Mouse (Mus musculus) liver, embryonic 13.5 days (tissue): ENCODE results near the gene H2-K1. TPM values are rescaled to one million over a fixed set of nuclear protein-coding genes. Genes with fewer than 3 reads are reported as not detected.

ENCODE experiments used
- ATAC-seq: fragments of 200-750 bp; cut with Nextera tagmentation; 2 replicates; pipeline ENCODE4 v1.8.0; 2017; ENCODE audit warnings: low read depth, mild to moderate bottlenecking, moderate number of reproducible peaks, moderate library complexity
- DNase-seq: peaks from one replicate; pipeline ENCODE4 v3.0.0; 2022
- H3K27ac ChIP-seq: fragments of 300-500 bp; sonication (generic); 2 replicates; pipeline ENCODE4 v1.5.1; 2015; ENCODE audit warnings: moderate library complexity, mild to moderate bottlenecking, inconsistent platforms
- H3K27me3 ChIP-seq: fragments of 300-500 bp; sonication (generic); 2 replicates; pipeline ENCODE4 v1.6.1; 2015; ENCODE audit warnings: mild to moderate bottlenecking, inconsistent platforms
- H3K36me3 ChIP-seq: fragments of 300-500 bp; sonication (generic); 2 replicates; pipeline ENCODE4 v1.6.1; 2015; ENCODE audit warnings: mild to moderate bottlenecking, inconsistent platforms
- H3K4me1 ChIP-seq: fragments of 300-500 bp; sonication (generic); replicated peaks from 2 replicates; pipeline ENCODE4 v1.6.1; 2015; ENCODE audit warnings: inconsistent platforms
- H3K4me2 ChIP-seq: fragments of 300-500 bp; sonication (generic); 2 replicates; pipeline ENCODE4 v1.6.1; 2015; ENCODE audit warnings: inconsistent platforms, mild to moderate bottlenecking, moderate library complexity
- H3K4me3 ChIP-seq: fragments of 300-500 bp; sonication (generic); replicated peaks from 2 replicates; pipeline ENCODE4 v1.5.1; 2015; ENCODE audit warnings: mild to moderate bottlenecking, inconsistent platforms
- H3K9ac ChIP-seq: fragments of 300-500 bp; sonication (generic); 2 replicates; pipeline ENCODE4 v1.6.1; 2015; ENCODE audit warnings: mild to moderate bottlenecking, inconsistent platforms
- H3K9me3 ChIP-seq: fragments of 300-500 bp; sonication (generic); replicated peaks from 2 replicates; pipeline ENCODE4 v1.6.1; 2016; ENCODE audit warnings: inconsistent platforms
- WGBS: fragments of 180-500 bp; shearing (Covaris S2); methylation state at CpG from one replicate; pipeline ENCODE4 v1.1.7; 2015; ENCODE audit not compliant: insufficient replicate concordance; 5-methylcytosine and 5-hydroxymethylcytosine counted together
- polyA plus RNA-seq: library from polyadenylated mRNA; unstranded; fragments of >200 nt; fragmentation: Nextera tagmentation; extraction: Ambion mirVana; gene quantifications from 2 replicates; pipeline ENCODE4 v1.2.1, GENCODE M21; 2015

The H2-K1 gene
- polyA plus RNA-seq, 1 experiment from 2014 or later, result 88.3 TPM

- Histone ChIP-seq H3K9me3 (no peaks in the 10 kb centered on the region), H3K27me3 (no peaks in the 10 kb centered on the region), H3K4me1 (0 out of 2 replicates have a peak, but pooled peaks cover 3% of the 10 kb centered on the region), H3K36me3 (peaks cover 53% of the 10 kb centered on the region), H3K4me2 (no peak overlapping the region), H3K4me3 (no peak overlapping the region), H3K9ac (no peak overlapping the region), H3K27ac (no peak overlapping the region)
- DNase-seq (no peak), ATAC-seq (no peak)
- whole genome bisulfite sequencing, result 83% methylated on average over 16 of the region's 16 CpGs
Measured at GRCm38 (mm10) chr17:33965846-33966550, 34.1 kb downstream of the H2-K1 start.

- Histone ChIP-seq H3K36me3 (peaks cover 60% of the 10 kb centered on the region), H3K9me3 (no peaks in the 10 kb centered on the region), H3K9ac (no peak overlapping the region), H3K27ac (no peak overlapping the region), H3K4me2 (no peak overlapping the region), H3K27me3 (no peaks in the 10 kb centered on the region), H3K4me3 (no peak overlapping the region), H3K4me1 (0 out of 2 replicates have a peak, but pooled peaks cover 3% of the 10 kb centered on the region)
- no peak for DNase-seq
- 84% methylated on average over 17 of the region's 17 CpGs for WGBS
- ATAC-seq, result no peak
Measured at GRCm38 (mm10) chr17:33965082-33965845, 34.9 kb downstream of the H2-K1 start.

DNA sequence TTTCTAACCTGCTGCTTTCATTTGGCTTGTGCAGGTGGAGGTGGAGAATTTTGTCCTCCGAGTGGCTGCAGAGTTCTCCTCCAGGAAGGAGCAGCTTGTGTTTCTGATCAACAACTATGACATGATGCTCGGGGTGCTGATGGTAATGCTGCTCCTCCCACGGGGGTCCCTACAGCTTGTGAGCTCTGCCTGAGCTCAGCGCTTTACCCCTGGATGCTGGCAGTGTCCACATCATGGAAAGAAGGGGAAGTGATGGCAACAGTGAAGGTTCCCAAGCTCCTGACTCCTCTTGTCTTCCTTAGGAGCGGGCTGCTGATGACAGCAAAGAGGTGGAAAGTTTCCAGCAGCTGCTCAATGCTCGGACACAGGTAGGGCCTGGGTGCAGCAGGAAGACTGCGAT lies 37.3 kb downstream of the H2-K1 start:
- ATAC-seq (no peak), DNase-seq (no peak)
- 78% methylated on average over 7 of the region's 7 CpGs for WGBS
- no peaks in the 10 kb centered on the region for H3K9me3 ChIP-seq
- peaks cover 2% of the 10 kb centered on the region; the same call in 1 of the 2 replicates for H3K4me1 ChIP-seq
- H3K27ac ChIP-seq, result no peak overlapping the region
- peaks cover 84% of the 10 kb centered on the region for H3K36me3 ChIP-seq
- no peak overlapping the region for H3K4me3 ChIP-seq
- no peak overlapping the region for H3K4me2 ChIP-seq
- H3K9ac ChIP-seq, result no peak overlapping the region
- H3K27me3 ChIP-seq, result no peaks in the 10 kb centered on the region

DNA sequence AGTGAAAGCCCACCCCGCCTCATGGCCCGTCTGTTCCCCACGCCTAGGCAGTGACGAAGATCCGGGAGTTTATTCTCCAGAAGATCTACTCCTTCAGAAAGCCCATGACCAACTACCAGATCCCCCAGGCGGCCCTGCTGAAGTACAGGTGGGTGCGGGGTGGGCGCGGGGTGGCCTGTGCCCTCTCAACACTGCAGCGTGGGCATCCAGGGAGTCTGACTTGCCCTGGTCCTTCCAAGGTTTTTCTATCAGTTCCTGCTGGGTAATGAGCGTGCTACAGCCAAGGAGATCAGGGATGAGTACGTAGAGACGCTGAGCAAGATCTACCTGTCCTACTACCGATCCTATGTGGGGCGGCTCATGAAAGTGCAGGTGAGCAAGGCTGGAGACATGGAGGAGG lies 40.2 kb downstream of the H2-K1 start:
- no peak overlapping the region for H3K27ac ChIP-seq
- H3K9me3 ChIP-seq, result no peaks in the 10 kb centered on the region
- H3K4me2 ChIP-seq, result no peak overlapping the region
- H3K4me3 ChIP-seq, result no peak overlapping the region
- H3K27me3 ChIP-seq, result no peaks in the 10 kb centered on the region
- no peak for DNase-seq
- no peak for ATAC-seq
- no peak overlapping the region for H3K9ac ChIP-seq
- 78% methylated on average over 15 of the region's 15 CpGs for WGBS
- H3K4me1 ChIP-seq, result peaks cover 18% of the 10 kb centered on the region
- peaks cover 68% of the 10 kb centered on the region for H3K36me3 ChIP-seq

DNA sequence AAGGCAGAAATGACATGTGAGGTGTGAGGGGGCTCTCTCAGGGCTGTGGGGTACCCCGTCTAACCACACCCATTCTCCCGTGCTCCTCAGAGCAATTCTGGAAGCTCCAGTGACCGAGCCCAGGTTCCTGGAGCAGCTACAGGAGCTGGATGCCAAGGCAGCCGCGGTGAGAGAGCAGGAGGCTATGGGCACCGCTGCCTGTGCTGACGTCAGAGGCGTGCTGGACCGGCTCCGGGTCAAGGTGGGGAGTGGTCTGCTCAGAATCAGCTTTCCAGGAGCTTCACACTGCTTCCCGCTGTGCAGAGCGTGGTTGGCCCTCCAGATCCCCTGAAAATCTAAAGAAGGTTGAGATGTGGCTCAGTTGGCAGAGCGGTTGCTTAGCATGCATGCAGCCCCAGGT lies 41.0 kb downstream of the H2-K1 start:
- no peak for DNase-seq
- no peaks in the 10 kb centered on the region for H3K27me3 ChIP-seq
- no peaks in the 10 kb centered on the region for H3K9me3 ChIP-seq
- ATAC-seq, result no peak
- H3K27ac ChIP-seq, result no peak overlapping the region
- WGBS, result 90% methylated on average over 13 of the region's 13 CpGs
- no peak overlapping the region for H3K4me2 ChIP-seq
- H3K4me1 ChIP-seq, result peaks cover 25% of the 10 kb centered on the region
- no peak overlapping the region for H3K4me3 ChIP-seq
- H3K9ac ChIP-seq, result no peak overlapping the region
- H3K36me3 ChIP-seq, result peaks cover 71% of the 10 kb centered on the region

DNA sequence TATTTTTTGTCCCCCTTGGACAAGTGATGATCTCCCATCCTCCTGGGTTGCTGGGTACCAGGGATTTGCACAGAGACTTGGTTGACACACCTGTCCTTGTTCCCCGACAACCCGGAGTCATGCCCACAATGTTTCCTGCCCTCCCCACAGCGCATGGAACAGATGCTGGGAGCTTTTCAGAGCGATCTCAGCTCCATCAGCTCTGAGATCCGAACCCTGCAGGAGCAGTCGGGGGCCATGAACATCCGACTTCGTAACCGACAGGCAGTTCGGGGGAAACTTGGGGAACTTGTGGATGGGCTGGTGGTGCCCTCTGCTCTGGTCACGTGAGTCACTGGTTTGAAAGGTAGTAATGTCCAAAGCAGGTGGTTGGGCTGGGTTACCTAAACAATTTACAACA lies 41.7 kb downstream of the H2-K1 start:
- Histone ChIP-seq H3K4me2 (no peak overlapping the region), H3K36me3 (peaks cover 71% of the 10 kb centered on the region), H3K4me3 (no peak overlapping the region), H3K27me3 (no peaks in the 10 kb centered on the region), H3K4me1 (peaks cover 32% of the 10 kb centered on the region), H3K9ac (no peak overlapping the region), H3K9me3 (no peaks in the 10 kb centered on the region), H3K27ac (no peak overlapping the region)
- no peak for DNase-seq
- no peak for ATAC-seq
- 93% methylated on average over 11 of the region's 11 CpGs for WGBS

DNA sequence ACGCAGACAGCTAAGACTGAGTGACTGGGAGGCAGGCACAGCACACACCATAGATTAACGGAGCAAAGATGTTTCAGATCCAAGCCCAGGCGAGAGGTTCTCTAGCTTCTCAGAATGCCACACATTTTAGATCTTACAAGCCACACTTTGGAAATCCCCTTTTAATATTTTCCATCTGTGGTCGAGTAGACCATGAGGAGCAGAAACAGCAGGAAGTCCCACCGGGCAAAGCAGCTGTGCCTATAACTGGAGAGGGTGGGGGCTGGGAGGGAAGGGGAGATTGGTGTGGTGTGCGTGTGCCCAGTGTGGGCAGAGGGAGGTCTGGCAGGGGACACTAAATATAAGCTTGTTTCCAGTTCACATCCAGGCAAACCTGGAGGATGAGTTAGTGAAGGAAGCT lies 42.7 kb downstream of the H2-K1 start:
- no peak for DNase-seq
- 77% methylated on average over 6 of the region's 6 CpGs for WGBS
- no peak for ATAC-seq
- H3K4me2 ChIP-seq, result peak overlapping the region; percentile 86
- H3K36me3 ChIP-seq, result peaks cover 71% of the 10 kb centered on the region
- H3K9ac ChIP-seq, result no peak overlapping the region
- no peaks in the 10 kb centered on the region for H3K27me3 ChIP-seq
- H3K4me1 ChIP-seq, result peaks cover 42% of the 10 kb centered on the region
- 0 out of 2 replicates have a peak overlapping the region, but pooled peaks have one; percentile 2 for H3K4me3 ChIP-seq
- H3K27ac ChIP-seq, result no peak overlapping the region
- no peaks in the 10 kb centered on the region for H3K9me3 ChIP-seq

- peaks cover 69% of the 10 kb centered on the region for H3K36me3 ChIP-seq
- 3% methylated on average over 10 of the region's 10 CpGs for WGBS
- H3K4me2 ChIP-seq, result peak overlapping the region; percentile 86
- H3K27ac ChIP-seq, result peak overlapping the region; percentile 92
- no peaks in the 10 kb centered on the region for H3K27me3 ChIP-seq
- H3K9me3 ChIP-seq, result no peaks in the 10 kb centered on the region
- no peak for ATAC-seq
- no peak for DNase-seq
- H3K4me3 ChIP-seq, result peak overlapping the region; percentile 97
- peaks cover 53% of the 10 kb centered on the region for H3K4me1 ChIP-seq
- peak overlapping the region; percentile 90 for H3K9ac ChIP-seq
Measured at GRCm38 (mm10) chr17:33956336-33956735, 43.8 kb downstream of the H2-K1 start.

DNA sequence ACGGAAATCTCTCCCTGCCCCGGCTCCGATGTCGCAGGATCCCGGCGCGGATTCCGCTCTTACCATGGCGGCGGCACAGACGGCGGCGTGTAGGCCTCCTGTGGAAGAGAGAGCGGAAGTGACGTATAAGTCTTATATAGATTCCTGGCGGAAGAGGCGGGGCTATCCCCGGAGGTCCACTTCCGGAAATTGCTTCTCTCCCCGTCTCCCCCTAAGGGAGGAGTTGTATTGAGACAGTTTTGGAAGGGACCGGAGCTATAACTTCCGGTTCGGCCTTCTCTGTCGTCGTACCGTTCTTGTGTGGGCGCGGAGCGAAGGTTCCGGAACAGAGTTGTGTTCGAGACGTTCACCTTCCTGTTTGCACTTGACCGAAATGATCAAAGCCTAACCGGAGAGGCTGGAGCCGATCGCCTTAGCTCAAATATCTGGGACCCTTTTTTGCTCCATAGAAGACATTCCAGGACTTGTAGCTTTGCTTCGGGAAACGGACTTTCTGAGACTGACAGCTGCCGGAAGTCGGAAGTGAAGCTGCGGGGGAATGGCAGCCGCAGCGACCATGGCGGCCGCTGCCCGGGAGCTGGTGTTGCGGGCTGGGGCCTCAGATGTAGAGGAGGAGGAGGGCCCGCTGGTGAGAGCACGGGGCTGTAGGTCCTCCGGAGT lies 44.5 kb downstream of the H2-K1 start, which contains the start of the genes Vps52 and Rps18:
TSS of gene Vps52 (plus strand) at position 258 of the 660 bp plus-strand sequence.
TSS of gene Rps18 (minus strand) at position 447 of the 660 bp plus-strand sequence.
- DNase-seq (peak; percentile 95), ATAC-seq (peak; percentile 80)
- Histone ChIP-seq H3K9me3 (no peaks in the 10 kb centered on the region), H3K27me3 (no peaks in the 10 kb centered on the region), H3K36me3 (peaks cover 63% of the 10 kb centered on the region), H3K27ac (peak within 1 kb of the TSS; percentile 92), H3K4me2 (peak within 1 kb of the TSS; percentile 96), H3K4me3 (peak within 1 kb of the TSS; percentile 97), H3K4me1 (peaks cover 60% of the 10 kb centered on the region), H3K9ac (peak within 1 kb of the TSS; percentile 97)
- WGBS, result under 1% methylated on average over 50 of the region's 50 CpGs

DNA sequence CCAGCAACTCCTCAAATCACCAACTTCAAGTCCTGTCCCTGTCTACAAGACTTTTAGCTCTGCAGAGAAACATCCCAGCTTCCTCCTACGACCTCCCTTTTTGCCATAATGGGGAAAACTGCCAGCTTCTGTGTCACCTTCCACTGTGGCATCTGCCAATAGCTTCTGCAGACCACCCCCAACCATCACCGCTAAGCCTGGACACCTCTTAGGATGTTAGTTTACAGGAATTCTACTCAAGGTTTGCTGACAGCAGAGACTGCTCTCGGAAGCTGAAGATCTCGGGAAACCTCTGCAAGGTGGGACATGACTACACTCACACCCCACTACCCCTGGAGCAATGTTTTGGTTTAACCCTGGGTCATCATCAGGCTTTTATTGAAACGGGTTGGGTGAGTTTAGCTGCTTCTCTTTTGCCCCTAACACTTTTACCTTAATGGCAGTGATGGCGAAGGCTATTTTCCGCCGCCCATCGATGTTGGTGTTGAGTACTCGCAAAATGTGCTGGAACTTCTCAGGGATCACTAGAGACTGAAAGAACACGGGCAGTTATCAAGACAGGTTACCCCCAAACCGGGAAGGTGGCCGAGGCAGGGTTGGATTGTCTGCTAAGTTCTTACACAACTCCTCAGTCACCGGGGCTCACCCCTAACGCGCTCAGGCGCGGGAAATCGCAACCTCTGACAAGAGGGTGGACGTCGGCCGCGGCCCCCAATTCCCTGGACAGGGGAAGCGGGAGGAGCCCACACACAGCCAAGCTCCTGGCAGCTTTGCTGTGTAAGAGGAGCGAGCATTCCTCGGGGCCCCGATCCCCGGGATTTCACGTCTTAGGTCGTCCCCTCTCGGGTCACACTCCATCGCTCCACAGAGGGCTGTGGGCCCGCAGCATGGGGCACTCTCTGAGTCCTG lies 45.2 kb downstream of the H2-K1 start:
- Histone ChIP-seq H3K4me2 (peak overlapping the region; percentile 96), H3K4me3 (peak overlapping the region; percentile 97), H3K9me3 (no peaks in the 10 kb centered on the region), H3K4me1 (peaks cover 68% of the 10 kb centered on the region), H3K36me3 (peaks cover 63% of the 10 kb centered on the region), H3K9ac (peak overlapping the region; percentile 97), H3K27me3 (no peaks in the 10 kb centered on the region), H3K27ac (peak overlapping the region; percentile 92)
- ATAC-seq (no peak), DNase-seq (no peak)
- under 1% methylated on average over 33 of the region's 33 CpGs for WGBS
